Mouse (Mus musculus): Measurements from ENCODE around the gene Kiss1. TPM values are rescaled to one million over a fixed set of nuclear protein-coding genes. Genes with fewer than 3 reads are reported as not detected.

Kiss1 gene
- not detected for total RNA-seq (2021)
- long read RNA-seq, experiment 1: 0 reads
- long read RNA-seq, experiment 2: 0 reads

DNA sequence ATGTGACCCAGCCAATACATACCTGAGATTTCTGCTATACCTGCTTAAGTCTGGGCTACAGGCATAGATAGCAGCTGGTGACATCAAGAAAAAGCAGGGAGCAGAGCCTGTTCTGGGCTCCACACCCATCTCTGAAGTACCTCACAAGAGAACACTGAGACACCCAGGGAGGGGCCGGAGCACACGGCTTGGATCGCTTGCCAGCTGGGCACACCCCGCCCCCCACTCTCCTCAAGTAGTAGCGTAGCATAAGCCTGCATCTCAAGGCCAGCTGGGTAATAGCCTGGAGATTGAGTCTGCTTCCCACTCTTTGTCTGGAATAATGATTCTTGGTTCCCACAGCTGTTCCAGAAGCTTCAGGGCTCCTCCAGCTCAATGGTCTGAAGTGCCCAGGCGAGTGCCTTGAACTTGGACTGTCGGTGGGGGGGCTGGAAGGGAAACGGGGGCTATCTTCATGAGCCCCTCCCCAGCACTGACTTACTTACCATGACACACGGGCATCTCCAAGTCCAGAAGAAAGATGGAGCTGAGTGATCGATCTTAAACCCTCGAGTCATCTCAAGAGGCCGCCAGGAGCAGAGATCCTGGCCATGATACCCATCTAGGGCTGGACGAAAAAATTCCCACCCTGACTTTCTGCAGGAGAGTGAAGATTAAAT is at the start of gene Kiss1:
Kiss1 (plus strand) TSS at position 609 of the 659 bp plus-strand sequence.
- no peak for DNase-seq

DNA sequence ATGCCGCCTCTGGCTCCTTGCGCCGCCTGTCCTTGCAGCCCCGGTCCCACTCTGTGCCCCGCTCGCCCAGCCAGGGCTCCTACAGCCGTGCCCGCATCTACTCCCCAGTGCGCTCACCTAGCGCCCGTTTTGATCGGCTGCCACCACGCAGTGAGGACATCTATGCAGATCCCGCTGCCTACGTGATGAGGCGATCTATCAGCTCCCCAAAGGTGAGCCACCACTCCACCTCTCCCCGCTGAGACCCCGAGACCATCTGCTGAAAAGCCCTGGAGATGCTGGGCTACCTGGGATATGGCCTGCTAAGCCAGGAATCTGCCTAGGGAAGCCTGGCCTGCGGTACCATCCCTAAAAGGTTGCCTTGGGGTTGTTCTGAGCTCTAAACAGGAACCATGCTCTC is 47.5 kb upstream of the Kiss1 start:
- no peak for DNase-seq

DNA sequence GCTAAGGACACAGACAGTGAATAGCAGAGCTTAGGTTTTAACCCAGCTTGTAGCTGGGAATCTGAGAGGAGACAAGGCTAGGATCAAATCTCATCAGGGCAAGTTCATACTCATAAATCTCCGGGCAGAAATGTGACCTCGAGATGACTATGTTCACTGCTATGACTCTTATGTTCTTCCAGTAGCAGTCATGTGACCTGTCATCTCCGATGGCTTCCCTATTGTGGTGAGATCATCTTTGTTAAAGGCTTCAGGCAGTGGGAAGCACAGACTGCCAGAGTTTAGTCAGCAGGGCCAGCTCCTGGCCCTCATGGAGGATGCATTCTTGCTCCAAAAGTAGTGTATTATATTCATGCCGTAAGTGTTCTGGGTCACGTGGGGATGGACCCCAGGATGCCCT is 44.7 kb upstream of the Kiss1 start:
- DNase-seq: no peak

DNA sequence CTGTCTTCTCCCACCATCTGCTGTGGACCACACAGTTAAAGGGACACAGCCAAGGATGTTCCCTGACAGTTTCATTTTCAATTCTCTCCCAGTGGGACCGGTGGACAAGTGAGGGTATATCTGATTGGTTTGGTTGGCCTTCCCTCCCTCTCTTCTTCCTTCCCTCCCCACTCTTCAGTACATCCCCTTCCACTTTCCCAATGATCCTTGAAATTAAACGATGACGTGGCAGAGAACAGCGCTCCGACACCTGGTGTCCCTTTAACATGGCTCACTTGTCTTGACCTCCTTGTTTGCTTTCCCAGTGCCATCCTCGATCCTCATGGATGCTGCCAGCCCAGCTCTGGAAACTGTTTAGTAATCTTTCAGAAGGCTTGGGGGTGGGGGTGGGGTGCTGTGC is 43.1 kb upstream of the Kiss1 start:
- DNase-seq: no peak

DNA sequence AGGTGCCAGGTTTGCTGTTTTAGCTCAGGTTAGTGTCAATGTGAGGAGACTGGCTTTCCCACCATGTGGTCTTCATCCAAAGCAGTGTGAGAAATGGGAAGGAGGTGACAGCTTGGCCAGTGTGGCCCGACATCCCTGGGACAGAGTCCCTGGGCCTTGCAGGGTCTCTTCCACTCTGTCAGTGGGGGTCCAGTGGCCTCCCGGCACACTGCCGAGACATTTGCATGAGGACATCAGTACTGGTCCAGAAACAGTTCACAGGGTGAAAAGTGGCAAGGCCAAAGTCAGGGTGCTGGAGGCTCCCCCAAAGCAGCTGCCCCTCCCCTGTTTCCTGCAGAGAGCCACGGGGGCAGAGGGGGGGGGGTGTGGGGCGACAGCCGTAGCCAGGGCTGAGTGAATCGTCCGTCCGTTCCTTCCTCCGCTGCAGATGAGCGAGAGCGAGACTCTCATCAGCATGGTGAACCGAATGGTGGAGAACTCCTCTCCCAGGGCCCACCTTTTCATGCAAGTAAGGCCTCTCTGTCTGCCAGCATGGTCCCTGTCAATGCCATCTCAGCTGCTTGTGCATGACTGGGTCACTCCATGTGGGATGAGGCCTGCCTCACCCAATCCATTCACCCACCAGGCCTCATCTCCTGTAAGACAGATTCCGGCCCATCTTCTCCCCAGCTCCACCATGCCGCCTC is 42.6 kb upstream of the Kiss1 start:
- no peak for DNase-seq

DNA sequence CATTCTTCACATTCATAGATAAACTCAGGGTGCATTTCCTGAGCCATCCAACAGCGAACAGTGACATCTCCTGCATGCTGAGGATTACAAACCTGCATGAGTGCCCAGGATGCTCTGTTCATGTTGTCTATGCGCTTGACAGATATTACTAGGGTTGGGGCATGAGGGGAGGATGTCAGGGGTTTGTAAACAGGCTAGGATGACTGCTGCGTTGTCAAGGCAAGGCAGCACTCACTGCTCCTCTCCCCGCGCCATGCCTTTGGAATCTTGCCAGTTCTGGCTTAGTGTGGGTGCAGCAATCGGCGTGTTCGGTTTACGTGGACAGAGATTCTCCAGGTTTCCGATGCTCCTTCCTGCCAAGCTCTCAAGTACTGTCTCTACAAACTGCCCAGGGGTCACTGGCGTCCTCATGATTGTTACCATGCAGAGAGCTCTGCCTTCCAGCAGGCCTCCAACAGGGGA is 42.0 kb upstream of the Kiss1 start:
- no peak for DNase-seq

DNA sequence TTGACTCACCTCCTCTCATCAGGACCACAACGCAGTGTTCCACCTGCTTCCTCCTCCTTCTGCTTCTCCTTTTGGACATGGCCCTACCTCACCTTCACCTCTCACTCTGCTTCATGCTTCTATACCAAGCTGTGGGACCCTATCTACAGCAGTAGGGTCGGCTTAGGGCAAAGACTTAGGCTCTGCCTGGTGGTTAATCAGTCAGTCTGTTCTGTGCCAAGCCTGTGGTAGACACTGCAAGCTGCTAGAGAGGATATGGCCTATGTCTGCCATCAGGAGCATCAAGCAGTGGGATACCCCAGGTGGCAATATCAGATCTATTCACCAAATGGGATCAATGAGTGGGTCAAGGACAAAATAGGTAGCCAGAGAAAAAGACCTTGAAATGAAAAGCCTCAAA is 41.1 kb upstream of the Kiss1 start:
- DNase-seq: no peak

DNA sequence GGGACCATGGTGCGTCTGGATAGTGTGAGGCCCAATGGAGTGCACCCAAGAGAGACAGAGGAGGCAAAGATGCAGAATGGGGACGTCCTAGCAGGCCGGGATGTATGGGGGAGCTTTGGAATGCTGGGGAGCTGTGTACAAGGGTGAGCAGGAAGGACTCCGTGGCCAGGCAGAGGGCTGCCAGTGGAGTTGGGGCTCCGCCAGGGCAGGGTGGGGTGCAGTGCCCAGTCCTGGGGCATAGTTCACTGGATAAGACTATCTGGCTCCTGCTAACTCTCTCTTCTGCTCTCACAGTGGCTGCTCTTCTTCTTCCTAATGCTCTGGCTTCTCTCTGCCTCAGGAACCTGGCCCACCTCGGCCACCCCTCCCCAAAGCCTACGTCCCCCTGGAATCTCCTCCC is 35.8 kb upstream of the Kiss1 start:
- DNase-seq: no peak

DNA sequence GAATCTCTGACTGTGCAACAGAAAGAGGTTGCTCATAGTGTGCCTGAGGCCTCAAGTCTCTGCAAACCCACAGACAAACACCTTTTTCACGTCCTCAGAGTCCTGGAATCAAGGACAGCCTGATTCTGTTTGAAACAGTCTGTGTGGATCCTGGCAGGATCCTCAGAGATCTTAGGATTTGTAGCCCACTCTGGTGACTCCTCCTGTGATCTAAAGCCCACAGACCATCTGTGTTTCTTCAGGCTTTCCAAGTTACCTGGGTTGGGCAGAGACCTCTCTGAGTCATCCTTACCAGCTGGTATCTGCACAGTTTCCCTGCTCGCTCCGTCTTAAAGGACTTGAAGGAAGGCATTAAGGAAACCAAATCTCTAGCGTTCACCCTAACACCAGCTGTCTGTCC is 34.6 kb upstream of the Kiss1 start:
- DNase-seq: no peak

DNA sequence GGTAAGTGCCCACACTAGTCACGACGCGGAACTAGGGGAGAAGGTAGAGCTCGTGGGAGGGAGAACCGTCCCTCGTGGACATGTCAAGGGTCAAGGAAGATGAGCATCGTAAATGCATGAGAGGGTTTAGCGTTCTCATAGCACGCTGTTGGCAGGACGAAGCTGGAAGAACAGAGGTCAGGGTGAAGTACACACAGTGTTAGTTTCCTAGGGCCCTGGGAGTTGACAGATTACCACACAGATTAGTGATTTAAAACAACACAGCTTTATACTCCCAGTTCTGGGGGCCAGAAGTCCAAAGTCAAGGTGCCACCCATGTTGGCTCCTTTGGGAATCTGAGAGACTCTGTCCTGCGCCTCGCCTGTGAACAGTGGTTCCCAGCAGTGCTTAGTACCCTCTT is 33.8 kb upstream of the Kiss1 start:
- DNase-seq: no peak

DNA sequence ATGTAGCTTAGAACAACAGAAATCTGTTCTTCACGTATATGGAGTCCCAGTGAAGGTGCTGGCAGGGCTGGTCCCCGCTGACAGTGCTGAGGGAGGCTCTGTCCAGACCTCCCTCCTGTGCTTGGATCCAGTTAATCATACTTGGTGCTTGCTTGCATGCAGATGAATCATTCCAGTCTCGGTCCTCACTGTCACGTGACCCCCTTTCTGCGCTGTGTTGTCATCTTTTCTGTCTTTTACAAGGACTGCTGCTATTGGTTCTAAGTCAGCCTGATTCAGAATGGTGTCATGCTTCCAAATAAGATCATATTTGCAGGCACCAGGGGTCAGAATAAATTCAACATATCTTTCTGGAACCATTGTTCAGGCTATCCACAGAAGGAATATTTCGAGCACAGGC is 29.8 kb upstream of the Kiss1 start:
- DNase-seq: no peak

DNA sequence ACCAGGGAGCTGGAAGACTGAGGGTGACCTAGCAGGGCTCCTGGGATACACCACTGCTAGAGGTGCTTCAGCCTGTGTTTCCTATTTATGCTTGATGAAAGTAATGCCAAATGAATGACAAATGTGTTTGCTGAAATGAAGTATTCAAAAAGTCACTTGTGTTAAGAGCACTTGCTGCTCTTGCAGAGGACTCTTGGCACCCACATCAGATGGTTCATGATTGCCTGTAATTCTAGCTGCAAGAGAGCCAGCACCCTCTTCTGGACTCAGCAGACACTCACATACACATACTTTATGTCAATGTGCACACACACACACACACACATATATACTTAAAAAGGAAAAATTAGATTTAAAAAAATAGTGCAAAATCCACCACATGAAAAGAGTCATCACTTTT is 29.1 kb upstream of the Kiss1 start:
- DNase-seq: no peak

DNA sequence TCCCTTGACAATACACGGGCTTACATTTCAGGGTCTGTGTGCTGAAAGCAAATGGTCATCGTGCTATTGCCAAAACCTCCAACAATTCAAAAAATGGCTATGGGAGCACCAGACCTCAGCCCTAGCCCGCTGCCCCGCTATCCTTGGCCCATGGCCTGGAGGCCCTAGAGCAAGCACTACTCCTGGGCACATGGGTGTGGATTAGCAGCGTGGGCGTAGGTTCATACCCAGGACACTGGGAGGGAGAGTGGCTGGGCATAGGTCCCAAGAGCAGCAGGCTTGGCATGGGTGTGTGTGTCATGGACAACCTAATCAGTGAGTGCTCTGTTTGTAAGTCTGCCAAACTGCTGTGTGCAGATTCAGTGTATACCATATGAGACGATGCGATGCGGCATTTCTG is 25.3 kb upstream of the Kiss1 start:
- peak; percentile 49 for DNase-seq

DNA sequence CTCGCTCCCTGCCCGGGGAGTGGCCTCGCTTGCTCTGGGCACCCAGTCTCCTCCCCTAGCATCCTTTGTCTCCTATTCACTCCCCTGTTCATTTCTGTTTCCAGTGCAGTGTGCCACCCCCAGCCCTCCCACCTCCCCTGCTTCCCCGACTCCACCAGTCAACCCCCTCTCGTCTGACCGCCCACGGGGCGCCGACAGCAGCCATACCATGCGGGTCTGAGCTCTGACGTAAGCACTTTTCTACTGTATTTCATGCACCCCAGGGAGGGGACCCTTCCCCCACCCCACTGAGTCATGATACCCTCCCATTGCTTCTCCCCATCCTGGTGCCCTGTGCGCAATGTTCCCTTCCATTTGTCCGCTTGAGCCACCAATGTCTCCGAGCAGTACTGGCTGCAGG is 22.9 kb upstream of the Kiss1 start:
- no peak for DNase-seq

DNA sequence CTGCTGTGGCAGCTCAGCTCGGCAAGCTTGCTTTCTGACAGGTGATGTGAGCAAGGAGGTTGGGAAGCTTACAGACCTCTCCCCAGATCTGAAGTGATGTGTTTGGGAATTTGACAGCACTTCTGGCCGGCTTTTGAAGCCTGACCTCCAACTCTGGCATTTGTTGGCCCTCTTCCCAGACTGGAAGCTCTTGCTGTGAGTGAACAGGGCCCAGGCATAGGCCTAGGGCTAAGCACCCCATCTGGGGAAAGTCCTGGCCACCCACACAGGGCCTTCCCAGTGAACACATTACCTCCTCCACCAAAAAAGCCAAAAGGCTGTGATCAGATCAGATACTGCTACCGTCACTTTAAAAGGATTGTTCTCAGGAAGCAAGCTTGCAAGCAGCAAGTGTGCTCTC is 19.1 kb upstream of the Kiss1 start:
- peak; percentile 35 for DNase-seq

DNA sequence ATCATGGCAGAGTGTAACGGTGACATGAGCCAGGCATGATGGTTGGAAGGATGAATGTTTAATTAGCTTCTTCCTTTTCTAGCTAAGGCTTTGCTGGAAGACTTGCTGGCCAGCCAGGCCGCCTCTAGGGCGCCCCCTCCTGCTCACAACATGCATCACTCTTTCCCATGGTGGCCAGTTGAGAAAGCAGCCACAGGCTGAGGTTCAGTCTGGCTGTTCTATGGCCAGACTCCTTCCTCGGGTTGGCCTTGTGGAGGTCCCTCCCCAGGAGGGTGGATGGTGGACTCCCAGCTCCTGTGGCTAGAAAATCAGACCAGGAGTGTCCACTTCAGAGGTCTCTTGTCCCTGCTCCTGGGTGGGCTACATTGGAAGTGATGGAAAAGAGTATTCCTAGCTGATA is 14.8 kb upstream of the Kiss1 start:
- DNase-seq: peak; percentile 71

DNA sequence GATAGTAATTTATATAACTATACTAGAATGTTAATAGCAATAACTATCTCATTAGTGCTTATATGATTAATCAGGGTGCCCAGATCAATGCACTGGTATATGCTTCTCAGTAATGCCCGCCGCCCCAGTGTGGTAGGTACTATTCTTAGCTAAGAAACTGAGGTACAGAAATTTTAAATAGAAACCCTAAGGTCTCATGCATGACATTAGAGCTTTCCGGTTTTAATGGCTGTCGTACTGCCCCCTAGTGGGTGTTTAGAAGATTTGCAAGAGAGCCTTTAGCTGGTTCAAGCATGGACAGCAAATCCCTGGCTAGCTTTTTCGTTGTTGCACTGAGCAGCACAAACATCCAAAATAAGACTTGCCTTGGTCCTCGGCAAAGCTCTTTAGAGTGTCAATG is 14.4 kb upstream of the Kiss1 start:
- no peak for DNase-seq

DNA sequence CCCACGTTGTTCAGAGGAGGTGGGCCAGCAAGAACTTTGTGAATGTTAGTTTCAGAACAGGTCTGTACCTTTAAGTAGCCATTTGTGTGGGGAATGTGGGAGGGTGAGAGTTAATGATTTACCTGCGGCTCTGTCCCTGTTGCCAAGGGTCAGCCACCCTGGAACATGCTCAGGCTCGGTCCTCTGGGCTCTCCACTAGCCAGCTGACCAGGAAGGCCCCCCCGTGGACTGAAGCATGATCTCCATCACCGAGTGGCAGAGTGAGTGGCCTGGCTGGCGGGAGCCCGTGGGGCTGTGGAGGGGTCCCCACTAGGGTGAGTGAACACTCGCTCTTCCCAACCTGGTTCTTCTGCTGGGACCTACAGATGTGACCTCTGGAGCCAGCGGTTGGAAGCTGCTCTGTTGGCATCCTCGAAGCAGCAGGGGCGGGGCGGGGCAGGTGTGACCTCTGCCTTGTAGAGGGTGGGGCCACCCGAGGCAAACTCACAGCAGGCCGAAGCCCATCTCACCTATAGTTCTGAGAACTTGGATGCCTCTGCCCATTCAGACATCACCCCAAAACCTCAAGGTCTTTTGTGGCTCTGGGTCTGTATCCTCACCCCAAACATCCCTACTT is 11.9 kb upstream of the Kiss1 start, which contains the start of gene Golt1a:
Golt1a (plus strand) TSS at position 149 of the 616 bp plus-strand sequence.
- DNase-seq: no peak

DNA sequence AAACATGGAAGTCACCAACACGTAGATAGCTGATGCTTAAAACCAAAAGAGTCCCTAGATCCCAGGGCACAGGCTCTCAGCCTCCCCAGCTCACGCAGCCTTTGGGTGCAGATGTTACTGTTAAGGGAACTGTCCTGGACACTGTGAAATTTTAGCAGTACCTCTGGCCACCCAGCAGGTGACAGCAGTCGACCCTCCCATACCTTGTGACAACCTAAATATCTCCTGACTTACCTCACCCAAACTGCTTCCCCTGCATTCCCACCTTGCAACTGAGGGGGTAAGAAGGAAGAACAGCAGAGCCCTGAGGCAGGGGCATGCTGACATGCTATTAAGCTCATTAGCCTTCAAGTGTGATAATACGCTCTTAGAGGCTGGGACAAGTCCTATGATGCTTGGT is 10.4 kb upstream of the Kiss1 start:
- DNase-seq: no peak

DNA sequence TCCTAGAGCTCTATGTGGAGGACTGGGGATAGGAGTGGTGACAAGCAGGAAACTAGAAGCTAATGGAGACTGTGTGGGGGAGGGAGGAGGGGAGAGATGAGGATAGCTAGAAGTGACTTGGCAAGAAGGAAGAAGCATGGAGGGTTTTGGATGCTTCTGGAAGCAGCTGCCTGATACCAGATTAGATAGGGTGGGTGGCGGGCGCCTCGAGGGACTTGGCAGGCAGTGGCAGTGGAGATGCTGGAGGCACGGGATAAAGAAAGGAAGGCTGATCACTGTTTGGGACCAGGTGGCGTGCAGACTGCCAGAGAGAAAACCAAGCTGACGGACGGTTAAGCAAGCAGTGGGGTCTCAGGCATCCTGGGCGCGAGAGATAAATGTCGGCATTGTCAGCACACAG is 9.7 kb upstream of the Kiss1 start:
- DNase-seq: no peak

DNA sequence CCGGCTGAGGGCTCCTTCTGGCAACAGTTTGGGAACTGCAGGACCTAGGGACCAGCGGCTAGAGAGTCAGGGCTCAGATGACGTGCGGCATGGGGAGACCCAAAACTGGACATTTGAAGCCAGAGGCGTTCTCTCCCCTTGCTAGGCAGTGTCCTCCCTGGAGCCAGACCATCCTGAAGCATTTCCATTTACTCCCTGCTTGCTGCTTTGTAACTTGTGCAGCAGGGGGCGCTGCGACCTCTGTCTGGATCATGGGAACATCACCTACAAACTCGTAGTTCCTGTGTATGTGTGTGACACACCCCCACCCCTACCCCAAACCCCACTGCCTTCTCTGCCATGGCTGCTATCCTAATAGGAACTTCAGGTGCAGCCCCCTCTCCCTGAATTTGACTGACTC is 7.3 kb upstream of the Kiss1 start:
- no peak for DNase-seq

DNA sequence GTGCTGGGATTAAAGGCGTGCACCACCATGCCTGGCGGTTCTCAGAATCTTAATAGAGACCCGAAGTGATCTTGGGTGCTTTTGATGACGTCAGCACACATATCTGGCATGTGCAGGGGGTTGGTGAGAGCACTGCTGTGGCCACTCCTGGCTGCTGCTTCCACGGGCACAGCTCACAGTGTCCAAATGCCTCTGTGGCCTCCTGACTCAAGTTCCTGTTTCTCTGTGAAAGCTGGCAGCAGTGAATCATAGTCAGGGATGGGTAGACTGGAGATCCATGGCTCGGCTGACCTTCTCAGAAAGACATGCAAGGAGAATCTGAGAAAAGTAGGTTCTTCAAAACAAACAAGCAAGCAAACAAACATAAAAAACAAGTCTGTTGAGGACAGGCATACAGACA is 5.9 kb upstream of the Kiss1 start:
- DNase-seq: no peak

DNA sequence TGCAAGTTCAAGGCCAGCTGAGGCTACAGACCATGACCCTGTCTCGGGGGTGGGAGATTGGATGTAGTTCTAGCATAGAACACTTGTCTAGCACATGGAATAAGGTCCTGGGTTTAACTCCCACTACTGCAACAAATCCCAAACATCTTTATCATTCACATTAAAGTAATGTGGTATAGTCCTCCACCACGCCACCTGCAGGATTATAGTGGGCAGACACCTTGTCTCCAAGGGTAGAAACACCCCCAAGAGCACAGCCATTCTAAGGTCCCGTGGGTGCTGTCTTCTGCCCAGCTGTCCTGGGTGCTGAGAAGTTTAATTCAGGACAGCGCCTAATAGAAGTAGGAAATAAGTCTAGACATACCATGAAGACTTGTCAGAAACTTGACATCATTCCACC is 5.1 kb upstream of the Kiss1 start:
- DNase-seq: no peak

DNA sequence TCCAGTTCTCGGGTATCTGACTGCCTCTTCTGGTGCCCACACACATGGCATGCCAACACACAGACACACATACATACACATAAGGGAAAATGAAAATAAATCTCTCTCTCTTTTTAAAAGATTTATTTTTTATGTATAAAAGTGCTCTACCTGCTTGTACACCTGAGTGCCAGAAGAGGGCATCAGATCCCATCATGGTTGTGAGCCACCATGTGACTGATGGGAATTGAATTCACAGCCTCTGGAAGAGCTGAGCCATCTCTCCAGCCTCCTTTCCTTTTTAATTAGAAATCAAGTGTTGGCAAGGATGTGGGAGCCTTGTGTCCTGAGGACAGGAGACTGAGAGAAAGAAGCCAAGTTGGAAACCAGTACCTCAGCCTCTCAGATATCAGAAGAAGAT is 4.5 kb upstream of the Kiss1 start:
- DNase-seq: no peak

Data from gastrocnemius, postnatal 25 days (tissue).